Mouse (Mus musculus): Measurements from ENCODE around the gene Fam13a.

The Fam13a gene

GRCm38 (mm10) chr6:58882271-58882670 is 142.1 kb downstream of the Fam13a start:
- DNase-seq (ENCODE audit: low spot score) = no peak
